Mouse (Mus musculus): ENCODE data around the gene Rnf157. TPM values are rescaled to one million over a fixed set of nuclear protein-coding genes. Genes with fewer than 3 reads are reported as not detected.
"Not testable (repeated sequence)": the region's sequence is repeated elsewhere in the genome, so short reads cannot be mapped to it uniquely, and the experiment has no call there.

Rnf157 gene
- polyA plus RNA-seq, 1 experiment from 2014 or later = 37.4 TPM

DNA sequence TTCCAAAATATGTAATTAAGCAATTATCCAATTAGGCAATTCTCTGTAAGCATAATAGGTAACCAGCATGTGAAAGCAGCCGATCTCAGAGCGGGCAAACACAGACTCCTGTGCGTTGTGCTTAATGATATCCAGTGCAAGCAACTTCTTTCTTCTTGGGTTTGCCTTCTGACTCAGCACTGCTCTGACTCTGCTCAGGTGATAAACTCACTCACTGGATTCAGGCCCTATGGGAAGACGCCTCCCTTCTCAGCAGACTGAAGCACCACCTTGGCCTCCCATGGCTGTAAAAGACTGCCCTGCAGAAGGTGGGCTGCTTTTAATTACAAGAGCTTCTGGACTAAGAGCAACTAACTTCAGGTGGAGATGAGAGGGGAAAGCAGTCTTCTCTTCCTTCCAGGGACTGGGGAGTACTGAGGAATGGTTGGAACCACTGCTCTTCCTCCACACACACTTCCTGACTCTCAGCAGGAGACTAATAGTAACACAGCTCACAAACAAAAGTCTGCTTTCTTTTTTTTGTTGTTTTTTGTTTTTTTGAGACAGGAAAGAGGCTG is 40.9 kb downstream of the Rnf157 start:
- WGBS = 79% methylated on average over 4 of the region's 4 CpGs
- H3K4me1 ChIP-seq (replicated peaks; ENCODE audit: control insufficient read depth, insufficient read depth, low read length) = no peaks in the 10 kb centered on the region
- no peak overlapping the region for H3K4me2 ChIP-seq (ENCODE audit: low read length)
- H3K27me3 ChIP-seq (replicated peaks; ENCODE audit: control insufficient read depth, insufficient read depth, low read length) = no peaks in the 10 kb centered on the region
- H3K4me3 ChIP-seq (replicated peaks; ENCODE audit: low read length) = no peak overlapping the region
- no peak overlapping the region for H3K27ac ChIP-seq (ENCODE audit: low read length)
- H3K9me3 ChIP-seq (ENCODE audit: control insufficient read depth, low read length) = no peaks in the 10 kb centered on the region
- H3K36me3 ChIP-seq (ENCODE audit: control insufficient read depth, insufficient read depth) = no peaks in the 10 kb centered on the region
- no peak overlapping the region for H3K9ac ChIP-seq (replicated peaks; ENCODE audit: low read depth, low read length)
- ATAC-seq = no peak

GRCm38 (mm10) chr11:116369633-116370032 is 43.2 kb downstream of the Rnf157 start:
- Histone ChIP-seq H3K9ac (replicated peaks; ENCODE audit: low read depth, low read length) (no peak overlapping the region), H3K27me3 (replicated peaks; ENCODE audit: control insufficient read depth, insufficient read depth, low read length) (no peaks in the 10 kb centered on the region), H3K4me3 (replicated peaks; ENCODE audit: low read length) (no peak overlapping the region), H3K9me3 (ENCODE audit: control insufficient read depth, low read length) (no peaks in the 10 kb centered on the region), H3K36me3 (ENCODE audit: control insufficient read depth, insufficient read depth) (no peaks in the 10 kb centered on the region), H3K4me1 (replicated peaks; ENCODE audit: control insufficient read depth, insufficient read depth, low read length) (no peaks in the 10 kb centered on the region; the same call in 1 of the 2 replicates), H3K4me2 (ENCODE audit: low read length) (no peak overlapping the region), H3K27ac (ENCODE audit: low read length) (no peak overlapping the region)
- ATAC-seq = no peak
- WGBS = 73% methylated on average over 5 of the region's 5 CpGs

DNA sequence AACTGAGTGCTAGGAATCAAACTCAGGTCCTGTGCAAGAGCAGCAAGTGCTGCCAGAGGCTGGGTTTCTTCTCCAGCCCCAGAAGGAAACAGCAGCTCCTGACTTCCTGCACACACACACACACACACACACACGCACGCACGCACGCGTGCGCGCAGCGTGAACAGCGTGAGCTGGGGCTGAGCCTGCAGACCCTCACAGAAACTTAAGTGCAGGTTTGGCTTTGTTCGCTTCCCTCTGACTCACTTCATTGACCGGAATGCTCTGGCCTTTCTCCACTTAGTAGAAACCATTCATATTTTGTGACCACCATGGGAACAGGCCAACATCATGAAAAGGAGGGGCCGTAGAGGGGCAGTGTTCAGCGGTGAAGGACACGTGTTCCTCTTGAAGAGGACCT is 43.8 kb downstream of the Rnf157 start:
- WGBS = 94% methylated on average over 14 of the region's 14 CpGs
- ATAC-seq = no peak

GRCm38 (mm10) chr11:116368116-116368515 is 44.7 kb downstream of the Rnf157 start:
- Histone ChIP-seq H3K36me3 (ENCODE audit: control insufficient read depth, insufficient read depth) (no peaks in the 10 kb centered on the region), H3K4me2 (ENCODE audit: low read length) (no peak overlapping the region), H3K4me1 (replicated peaks; ENCODE audit: control insufficient read depth, insufficient read depth, low read length) (no peaks in the 10 kb centered on the region; the same call in 1 of the 2 replicates), H3K9ac (replicated peaks; ENCODE audit: low read depth, low read length) (no peak overlapping the region), H3K9me3 (ENCODE audit: control insufficient read depth, low read length) (no peaks in the 10 kb centered on the region), H3K27me3 (replicated peaks; ENCODE audit: control insufficient read depth, insufficient read depth, low read length) (no peaks in the 10 kb centered on the region), H3K4me3 (replicated peaks; ENCODE audit: low read length) (no peak overlapping the region), H3K27ac (ENCODE audit: low read length) (no peak overlapping the region)
- WGBS = 13% methylated on average over 9 of the region's 9 CpGs
- no peak for ATAC-seq

More for the DNA sequence above, 43.8 kb downstream of the Rnf157 start:
- no peaks in the 10 kb centered on the region; the same call in 1 of the 2 replicates for H3K4me1 ChIP-seq (replicated peaks; ENCODE audit: control insufficient read depth, insufficient read depth, low read length)
- H3K27ac ChIP-seq (ENCODE audit: low read length) = no peak overlapping the region
- no peaks in the 10 kb centered on the region for H3K36me3 ChIP-seq (ENCODE audit: control insufficient read depth, insufficient read depth)
- H3K9me3 ChIP-seq (ENCODE audit: control insufficient read depth, low read length) = no peaks in the 10 kb centered on the region
- H3K4me2 ChIP-seq (ENCODE audit: low read length) = no peak overlapping the region
- no peaks in the 10 kb centered on the region for H3K27me3 ChIP-seq (replicated peaks; ENCODE audit: control insufficient read depth, insufficient read depth, low read length)
- no peak overlapping the region for H3K9ac ChIP-seq (replicated peaks; ENCODE audit: low read depth, low read length)
- H3K4me3 ChIP-seq (replicated peaks; ENCODE audit: low read length) = no peak overlapping the region

GRCm38 (mm10) chr11:116366647-116367046 is 46.2 kb downstream of the Rnf157 start:
- Histone ChIP-seq H3K27me3 (replicated peaks; ENCODE audit: control insufficient read depth, insufficient read depth, low read length) (no peaks in the 10 kb centered on the region), H3K4me3 (replicated peaks; ENCODE audit: low read length) (no peak overlapping the region)
- ATAC-seq = no peak

DNA sequence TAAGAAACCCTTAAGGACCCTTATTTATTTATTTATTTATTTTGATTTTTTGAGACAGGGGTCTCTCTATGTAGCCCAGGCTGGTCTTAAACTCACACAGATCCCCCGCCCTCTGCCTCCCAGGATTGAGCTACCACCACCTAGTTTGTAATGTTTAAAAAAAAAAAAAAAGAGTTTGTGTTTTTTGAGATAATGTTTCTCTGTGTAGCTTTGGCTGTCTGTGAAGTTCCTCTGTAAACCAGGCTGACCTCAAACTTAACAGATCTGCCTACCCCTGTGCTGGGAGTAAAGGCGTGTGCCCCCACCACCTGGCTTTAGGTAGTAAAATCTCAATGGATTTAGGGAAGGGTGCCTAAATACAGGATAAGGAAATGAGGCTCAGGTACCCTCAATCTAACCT is 46.7 kb downstream of the Rnf157 start:
- Histone ChIP-seq H3K9me3 (ENCODE audit: control insufficient read depth, low read length) (no peaks in the 10 kb centered on the region), H3K4me3 (replicated peaks; ENCODE audit: low read length) (no peak overlapping the region), H3K4me2 (ENCODE audit: low read length) (no peak overlapping the region), H3K4me1 (replicated peaks; ENCODE audit: control insufficient read depth, insufficient read depth, low read length) (no peaks in the 10 kb centered on the region; the same call in 1 of the 2 replicates), H3K27me3 (replicated peaks; ENCODE audit: control insufficient read depth, insufficient read depth, low read length) (no peaks in the 10 kb centered on the region), H3K36me3 (ENCODE audit: control insufficient read depth, insufficient read depth) (no peaks in the 10 kb centered on the region; the same call in 1 of the 2 replicates), H3K9ac (replicated peaks; ENCODE audit: low read depth, low read length) (no peak overlapping the region), H3K27ac (ENCODE audit: low read length) (no peak overlapping the region)
- WGBS = 77% methylated on average over 2 of the region's 2 CpGs
- no peak for ATAC-seq

More at GRCm38 (mm10) chr11:116366647-116367046, 46.2 kb downstream of the Rnf157 start:
- no peaks in the 10 kb centered on the region for H3K9me3 ChIP-seq (ENCODE audit: control insufficient read depth, low read length)
- no peaks in the 10 kb centered on the region for H3K36me3 ChIP-seq (ENCODE audit: control insufficient read depth, insufficient read depth)
- H3K27ac ChIP-seq (ENCODE audit: low read length) = no peak overlapping the region
- WGBS = 88% methylated on average over 1 of the region's 1 CpGs
- H3K4me2 ChIP-seq (ENCODE audit: low read length) = no peak overlapping the region
- H3K9ac ChIP-seq (replicated peaks; ENCODE audit: low read depth, low read length) = no peak overlapping the region
- H3K4me1 ChIP-seq (replicated peaks; ENCODE audit: control insufficient read depth, insufficient read depth, low read length) = no peaks in the 10 kb centered on the region; the same call in 1 of the 2 replicates

DNA sequence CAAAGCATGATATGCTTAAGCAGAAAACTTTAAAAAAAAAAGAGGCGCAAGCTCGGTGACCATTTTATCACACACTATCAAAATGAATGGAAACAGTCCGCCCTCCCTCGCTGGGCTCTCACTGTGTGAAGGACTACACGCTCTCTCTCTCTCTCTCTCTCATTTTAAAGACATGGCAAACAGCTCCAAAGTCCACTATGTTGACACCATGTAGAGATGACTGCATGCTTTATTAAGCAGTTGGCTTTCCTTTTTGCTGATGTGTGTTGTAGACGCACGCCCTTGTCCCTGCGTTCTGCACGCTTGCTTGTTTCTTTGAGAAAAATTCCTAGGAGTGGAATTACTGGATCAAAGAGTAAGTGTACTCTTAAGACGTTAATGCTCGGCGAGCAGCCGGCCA is 47.4 kb downstream of the Rnf157 start:
- no peaks in the 10 kb centered on the region; the same call in 1 of the 2 replicates for H3K4me1 ChIP-seq (replicated peaks; ENCODE audit: control insufficient read depth, insufficient read depth, low read length)
- WGBS = 41% methylated on average over 13 of the region's 13 CpGs
- no peaks in the 10 kb centered on the region; the same call in 1 of the 2 replicates for H3K36me3 ChIP-seq (ENCODE audit: control insufficient read depth, insufficient read depth)
- H3K27ac ChIP-seq (ENCODE audit: low read length) = no peak overlapping the region
- H3K27me3 ChIP-seq (replicated peaks; ENCODE audit: control insufficient read depth, insufficient read depth, low read length) = no peaks in the 10 kb centered on the region
- H3K9me3 ChIP-seq (ENCODE audit: control insufficient read depth, low read length) = no peaks in the 10 kb centered on the region
- ATAC-seq = no peak
- no peak overlapping the region for H3K4me2 ChIP-seq (ENCODE audit: low read length)
- no peak overlapping the region for H3K4me3 ChIP-seq (replicated peaks; ENCODE audit: low read length)
- H3K9ac ChIP-seq (replicated peaks; ENCODE audit: low read depth, low read length) = no peak overlapping the region

DNA sequence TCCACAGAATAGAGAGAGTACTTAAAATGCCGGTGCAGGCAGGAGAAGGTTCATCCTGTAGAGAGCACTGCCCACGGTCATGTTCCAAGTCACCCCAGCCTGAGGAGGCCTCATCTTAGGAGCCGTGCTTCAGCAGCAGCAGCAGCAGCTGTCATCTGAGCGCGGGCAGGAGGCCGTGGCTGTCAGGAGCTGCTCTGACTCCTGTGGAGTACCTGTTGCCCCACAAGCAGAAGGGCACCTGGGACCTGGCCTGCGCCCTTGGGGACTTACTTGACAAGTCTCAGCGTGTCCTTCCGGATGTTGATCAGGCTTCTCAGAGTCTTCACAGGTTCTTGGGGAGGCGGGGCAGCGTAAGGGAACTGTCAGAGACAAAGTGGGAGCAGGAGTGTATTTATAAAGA is 50.8 kb downstream of the Rnf157 start:
- peaks cover 2% of the 10 kb centered on the region; the same call in 1 of the 2 replicates for H3K4me1 ChIP-seq (replicated peaks; ENCODE audit: control insufficient read depth, insufficient read depth, low read length)
- no peak overlapping the region for H3K4me3 ChIP-seq (replicated peaks; ENCODE audit: low read length)
- no peak overlapping the region for H3K4me2 ChIP-seq (ENCODE audit: low read length)
- 80% methylated on average over 11 of the region's 11 CpGs for WGBS
- ATAC-seq = no peak
- H3K27me3 ChIP-seq (replicated peaks; ENCODE audit: control insufficient read depth, insufficient read depth, low read length) = no peaks in the 10 kb centered on the region
- H3K36me3 ChIP-seq (ENCODE audit: control insufficient read depth, insufficient read depth) = no peaks in the 10 kb centered on the region; the same call in none of the 2 replicates
- no peak overlapping the region for H3K27ac ChIP-seq (ENCODE audit: low read length)
- H3K9ac ChIP-seq (replicated peaks; ENCODE audit: low read depth, low read length) = no peak overlapping the region
- no peaks in the 10 kb centered on the region for H3K9me3 ChIP-seq (ENCODE audit: control insufficient read depth, low read length)

DNA sequence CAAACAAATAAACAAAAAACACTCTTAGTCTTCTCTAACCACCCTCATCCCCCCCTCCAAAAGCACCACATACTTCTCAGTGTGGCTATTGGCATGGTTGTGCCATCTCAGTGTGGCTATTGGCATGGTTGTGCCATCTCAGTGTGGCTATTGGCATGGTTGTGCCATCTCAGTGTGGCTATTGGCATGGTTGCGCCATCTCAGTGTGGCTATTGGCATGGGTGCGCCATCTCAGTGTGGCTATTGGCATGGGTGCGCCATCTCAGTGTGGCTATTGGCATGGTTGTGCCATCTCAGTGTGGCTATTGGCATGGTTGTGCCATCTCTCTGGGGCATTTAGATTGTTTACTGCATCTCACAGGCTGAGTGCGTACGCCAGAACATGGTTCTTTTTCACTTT is 51.9 kb downstream of the Rnf157 start:
- not testable (repeated sequence) for H3K36me3 ChIP-seq (ENCODE audit: control insufficient read depth, insufficient read depth); H3K4me2 ChIP-seq (ENCODE audit: low read length); H3K4me3 ChIP-seq (replicated peaks; ENCODE audit: low read length); H3K9ac ChIP-seq (replicated peaks; ENCODE audit: low read depth, low read length); H3K9me3 ChIP-seq (ENCODE audit: control insufficient read depth, low read length); H3K4me1 ChIP-seq (replicated peaks; ENCODE audit: control insufficient read depth, insufficient read depth, low read length); ATAC-seq; H3K27me3 ChIP-seq (replicated peaks; ENCODE audit: control insufficient read depth, insufficient read depth, low read length); H3K27ac ChIP-seq (ENCODE audit: low read length)
- WGBS = 95% methylated on average over 5 of the region's 5 CpGs

GRCm38 (mm10) chr11:116359652-116360051 is 53.2 kb downstream of the Rnf157 start:
- no peaks in the 10 kb centered on the region for H3K9me3 ChIP-seq (ENCODE audit: control insufficient read depth, low read length)
- no peak overlapping the region for H3K4me2 ChIP-seq (ENCODE audit: low read length)
- peaks cover 11% of the 10 kb centered on the region for H3K36me3 ChIP-seq (ENCODE audit: control insufficient read depth, insufficient read depth)
- no peak overlapping the region for H3K27ac ChIP-seq (ENCODE audit: low read length)
- H3K27me3 ChIP-seq (replicated peaks; ENCODE audit: control insufficient read depth, insufficient read depth, low read length) = no peaks in the 10 kb centered on the region
- no peak overlapping the region for H3K4me3 ChIP-seq (replicated peaks; ENCODE audit: low read length)
- 0 out of 2 replicates have a peak, but pooled peaks cover 2% of the 10 kb centered on the region for H3K4me1 ChIP-seq (replicated peaks; ENCODE audit: control insufficient read depth, insufficient read depth, low read length)
- ATAC-seq = no peak
- no peak overlapping the region for H3K9ac ChIP-seq (replicated peaks; ENCODE audit: low read depth, low read length)
- 75% methylated on average over 12 of the region's 12 CpGs for WGBS

Measured in forebrain, embryonic 16.5 days (tissue).